Mouse (Mus musculus) adrenal gland, postnatal 0 days (tissue): Measurements from ENCODE around the gene Prkx. TPM values are rescaled to one million over a fixed set of nuclear protein-coding genes. Genes with fewer than 3 reads are reported as not detected.

Experiments
- polyA plus RNA-seq: library from polyadenylated mRNA; unstranded; fragments of >200 nt; fragmentation: Nextera tagmentation; extraction: Ambion mirVana; gene quantifications from 2 replicates; pipeline ENCODE4 v1.2.1, GENCODE M21; 2015

Prkx gene
- 5.4 and 7.7 TPM in 2 replicates for polyA plus RNA-seq

GRCm38 (mm10) chrX:77796238-77796835 is at the start of gene Prkx:
Prkx (minus strand) TSS chrX:77796278.

Other genes with a start within 250 kb of the Prkx start
- gene Pbsn, start 57.3 kb upstream of the Prkx start, polyA plus RNA-seq, result not detected in 2 replicates
- gene Gm14744, start 68.5 kb upstream of the Prkx start, polyA plus RNA-seq, result not detected in 2 replicates
- gene 5430402E10Rik, start 128.8 kb upstream of the Prkx start, polyA plus RNA-seq, result not detected in 2 replicates